Mouse (Mus musculus): Measurements from ENCODE around the gene Mmp14.

Mmp14 gene

DNA sequence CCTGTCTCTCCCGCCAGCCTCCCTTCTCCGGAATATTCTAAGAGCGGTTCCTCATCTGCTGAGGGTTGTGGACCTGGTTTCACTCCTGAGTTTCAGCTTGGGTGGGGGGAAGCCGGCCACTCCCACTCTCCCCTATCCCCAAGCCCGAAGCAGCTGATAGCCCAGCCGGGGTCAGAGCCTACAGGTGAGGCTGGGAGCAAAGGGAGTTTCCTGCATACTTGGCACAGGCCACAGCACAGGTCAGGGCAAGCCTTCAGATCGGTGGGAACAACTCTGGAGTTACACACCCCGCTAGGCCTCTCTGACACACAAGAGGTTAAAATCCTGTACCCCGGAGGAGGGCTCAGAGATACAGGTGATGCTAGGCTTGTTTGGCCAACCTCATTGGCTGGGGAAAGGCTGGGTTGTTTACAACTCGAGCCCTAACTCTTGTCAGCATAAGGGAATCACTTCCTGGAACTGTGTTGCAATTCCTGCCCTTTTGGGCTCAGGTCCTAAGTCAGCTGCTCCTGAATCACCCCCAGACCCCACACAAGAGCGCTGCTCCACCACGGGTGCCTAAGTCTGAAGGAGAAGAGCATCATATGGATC, 2.6 kb downstream of the Mmp14 start:
- no peak for DNase-seq (ENCODE audit: low read depth, low spot score)

DNA sequence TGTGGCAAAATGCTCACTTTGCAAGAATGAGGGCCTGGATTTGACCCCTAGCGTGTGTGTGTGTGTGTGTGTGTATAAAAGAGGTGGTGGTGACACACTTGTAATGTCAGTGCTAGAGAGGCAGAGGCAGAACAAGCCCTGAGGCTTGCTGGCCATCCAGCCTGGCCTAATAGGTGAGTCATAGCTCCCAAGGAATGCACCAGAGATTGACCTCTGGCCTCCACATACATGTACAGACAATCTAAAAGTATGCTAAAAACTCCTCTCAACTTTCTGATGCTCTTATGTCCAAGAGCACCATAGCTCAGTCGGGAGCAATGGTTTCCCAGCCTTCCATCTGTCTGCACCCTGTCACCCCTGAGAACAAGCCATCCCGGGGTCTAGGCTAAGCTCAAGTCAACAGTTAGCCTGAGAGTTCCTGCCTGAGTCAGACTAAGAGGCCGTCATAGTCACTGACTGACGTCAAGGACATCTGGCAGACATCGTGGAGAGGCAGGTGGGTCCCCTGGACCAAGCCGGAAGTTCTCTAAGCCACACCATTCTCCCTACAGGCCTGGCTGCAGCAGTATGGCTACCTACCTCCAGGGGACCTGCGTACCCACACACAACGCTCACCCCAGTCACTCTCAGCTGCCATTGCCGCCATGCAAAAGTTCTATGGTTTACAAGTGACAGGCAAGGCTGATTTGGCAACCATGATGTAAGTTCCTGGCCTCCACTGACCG, 3.9 kb downstream of the Mmp14 start:
- no peak for DNase-seq (ENCODE audit: low read depth, low spot score)

- DNase-seq (ENCODE audit: low read depth, low spot score) = no peak
These were observed 7.7 kb downstream of the Mmp14 start for GRCm38 (mm10) chr14:54439155-54439554.

- DNase-seq (ENCODE audit: low read depth, low spot score) = no peak
These were observed 8.2 kb downstream of the Mmp14 start for GRCm38 (mm10) chr14:54439610-54440009.

DNA sequence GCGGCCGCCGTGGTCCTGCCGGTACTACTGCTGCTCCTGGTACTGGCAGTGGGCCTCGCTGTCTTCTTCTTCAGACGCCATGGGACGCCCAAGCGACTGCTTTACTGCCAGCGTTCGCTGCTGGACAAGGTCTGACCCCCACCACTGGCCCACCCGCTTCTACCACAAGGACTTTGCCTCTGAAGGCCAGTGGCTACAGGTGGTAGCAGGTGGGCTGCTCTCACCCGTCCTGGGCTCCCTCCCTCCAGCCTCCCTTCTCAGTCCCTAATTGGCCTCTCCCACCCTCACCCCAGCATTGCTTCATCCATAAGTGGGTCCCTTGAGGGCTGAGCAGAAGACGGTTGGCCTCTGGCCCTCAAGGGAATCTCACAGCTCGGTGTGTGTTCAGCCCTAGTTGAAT, 9.1 kb downstream of the Mmp14 start:
- no peak for DNase-seq (ENCODE audit: low read depth, low spot score)

DNA sequence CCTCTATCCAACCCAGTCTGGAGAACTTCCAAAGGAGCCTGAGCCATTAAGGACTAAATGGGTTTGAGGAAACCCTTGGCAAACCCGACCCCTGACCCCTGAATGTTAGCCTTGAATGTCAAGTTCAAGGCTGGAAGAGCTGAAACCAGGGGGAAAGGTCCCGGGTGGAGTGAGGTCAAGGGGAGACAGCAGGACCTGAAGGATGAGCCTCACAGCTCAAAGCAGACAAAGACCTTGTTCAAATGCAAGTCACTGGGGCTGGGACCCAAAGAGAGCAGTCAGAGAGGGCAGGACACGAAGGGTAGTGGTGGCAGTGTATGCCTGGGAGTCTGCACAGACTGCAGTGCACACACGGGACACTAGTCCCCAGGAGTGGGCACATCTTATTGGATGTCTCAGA, 10.0 kb downstream of the Mmp14 start:
- no peak for DNase-seq (ENCODE audit: low read depth, low spot score)

GRCm38 (mm10) chr14:54442548-54442947, 11.1 kb downstream of the Mmp14 start:
- no peak for DNase-seq (ENCODE audit: low read depth, low spot score)

- no peak for DNase-seq (ENCODE audit: low read depth, low spot score)
These were observed 11.8 kb downstream of the Mmp14 start for GRCm38 (mm10) chr14:54443196-54443595.

- DNase-seq (ENCODE audit: low read depth, low spot score) = peak; percentile 45
These were observed 12.6 kb downstream of the Mmp14 start for GRCm38 (mm10) chr14:54443712-54444618.

DNA sequence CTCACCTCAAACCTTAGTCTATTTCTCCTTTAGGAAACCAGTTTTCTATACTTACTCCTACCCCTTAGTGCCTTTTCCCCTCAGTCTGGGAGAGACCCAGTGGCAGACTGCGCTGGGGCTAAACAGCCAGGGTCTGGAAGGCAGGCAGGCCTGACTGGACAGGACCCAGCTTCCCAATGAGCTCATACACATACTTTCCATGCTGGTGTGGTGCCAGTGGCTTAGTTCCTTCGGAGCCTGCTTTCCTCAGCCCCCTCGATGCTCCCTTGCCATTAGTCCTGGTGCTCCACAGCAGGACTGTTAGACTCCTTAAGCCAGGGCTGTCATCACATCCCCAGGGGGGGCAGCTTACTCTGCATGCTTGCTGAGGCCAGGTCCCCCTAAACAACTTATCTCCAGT, 14.1 kb downstream of the Mmp14 start:
- no peak for DNase-seq (ENCODE audit: low read depth, low spot score)

GRCm38 (mm10) chr14:54453566-54453965, 22.2 kb downstream of the Mmp14 start:
- DNase-seq (ENCODE audit: low read depth, low spot score) = no peak

GRCm38 (mm10) chr14:54454669-54455528, 23.5 kb downstream of the Mmp14 start:
- DNase-seq (ENCODE audit: low read depth, low spot score) = no peak

GRCm38 (mm10) chr14:54457907-54458569, 26.6 kb downstream of the Mmp14 start:
- no peak for DNase-seq (ENCODE audit: low read depth, low spot score)

- DNase-seq (ENCODE audit: low read depth, low spot score) = no peak
These were observed 30.7 kb downstream of the Mmp14 start for GRCm38 (mm10) chr14:54462146-54462545.

DNA sequence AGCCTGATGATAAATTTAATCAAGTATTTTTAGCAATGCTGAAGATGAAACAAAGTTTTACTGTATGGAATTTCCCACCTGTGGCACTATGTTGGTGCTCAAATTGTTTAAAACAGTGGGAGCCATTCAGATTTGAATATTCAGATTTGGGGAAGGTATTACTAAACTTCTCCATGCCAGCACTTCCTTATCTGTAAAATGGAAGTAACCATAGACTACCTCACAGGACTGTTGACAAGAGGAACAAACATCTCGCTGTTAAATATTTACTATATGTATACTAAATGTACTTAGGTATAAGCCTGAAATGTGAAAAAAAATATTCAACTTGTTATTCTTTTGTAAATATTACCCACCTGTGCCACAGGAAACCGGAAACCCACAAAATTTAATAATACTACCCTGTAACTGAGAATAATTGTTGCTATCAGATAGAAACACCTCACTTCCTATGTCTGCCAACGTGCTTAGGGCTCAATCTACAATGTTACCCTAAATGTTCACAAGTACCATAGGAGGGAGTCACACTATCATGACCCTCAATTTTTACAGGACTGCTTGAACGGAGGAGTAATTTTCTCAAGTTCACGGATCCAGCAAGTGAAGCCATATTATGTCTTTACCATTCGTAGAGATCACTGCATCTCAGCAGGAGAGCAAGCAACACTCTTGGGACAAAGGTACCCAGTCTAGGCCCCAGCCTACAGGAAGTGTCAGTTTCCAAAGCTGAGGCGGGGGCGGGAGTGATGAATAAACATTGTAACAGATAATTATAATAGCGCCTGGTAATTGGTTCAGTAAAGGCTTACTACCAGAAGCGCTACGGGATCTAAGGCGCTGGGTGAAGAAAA, 31.9 kb downstream of the Mmp14 start:
- DNase-seq (ENCODE audit: low read depth, low spot score) = no peak

GRCm38 (mm10) chr14:54463959-54464292, 32.5 kb downstream of the Mmp14 start, which contains the start of gene Lrp10:
Lrp10 (plus strand) TSS chr14:54464137.
- DNase-seq (ENCODE audit: low read depth, low spot score) = peak; percentile 92

DNA sequence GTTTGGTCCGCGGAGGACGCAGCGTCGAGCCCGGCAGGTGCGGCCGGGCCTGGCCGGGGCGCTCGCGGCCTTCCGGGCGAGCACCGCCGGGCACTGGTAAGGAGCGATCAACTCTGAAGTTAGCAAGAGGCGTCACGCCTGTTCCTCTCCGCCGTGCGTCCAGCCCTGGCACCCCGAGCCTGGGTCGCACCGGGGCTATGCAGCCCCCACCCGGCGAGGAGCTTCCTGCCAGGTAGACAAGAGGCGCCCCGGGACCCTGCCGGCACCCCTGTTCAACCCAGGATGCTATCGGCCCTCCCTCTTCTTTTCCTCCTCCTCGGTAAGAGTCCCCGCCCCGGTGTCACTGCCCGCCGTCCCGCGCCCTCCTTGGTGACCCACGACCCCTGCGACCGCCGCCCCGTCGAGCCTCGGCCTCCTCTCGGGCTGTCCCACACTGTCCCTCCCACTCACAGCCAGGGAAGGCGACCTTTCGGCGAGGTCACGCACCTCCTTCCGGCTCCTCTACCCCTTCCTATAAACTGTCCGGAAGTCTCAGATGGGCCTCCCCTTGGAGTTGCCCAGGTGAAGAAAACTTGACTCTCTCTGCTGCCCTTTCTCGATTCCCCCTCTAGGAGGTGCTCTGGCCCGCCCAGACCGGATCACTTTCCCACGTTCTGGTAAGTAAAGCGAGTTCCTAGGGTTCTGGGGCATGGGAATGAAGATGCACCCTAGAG, 33.0 kb downstream of the Mmp14 start:
- DNase-seq (ENCODE audit: low read depth, low spot score) = peak; percentile 79

DNA sequence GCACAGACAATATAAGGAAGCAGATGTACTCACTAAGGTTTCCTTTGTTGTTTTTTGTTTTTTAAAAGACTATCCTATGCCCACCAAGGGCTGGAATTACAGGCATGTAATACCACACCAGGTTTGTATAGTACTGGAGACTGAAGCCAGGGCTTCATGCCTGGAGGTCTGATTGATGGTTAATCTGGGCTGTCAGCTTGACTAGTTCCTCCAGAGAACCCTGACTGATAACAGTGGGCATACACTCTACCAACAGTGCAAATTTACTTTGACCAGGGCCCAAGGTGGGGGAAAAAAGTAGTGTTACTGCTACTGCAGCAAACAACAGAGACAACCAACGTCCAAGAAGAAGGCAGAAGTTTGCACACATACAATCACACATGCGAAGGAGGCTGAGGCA, 40.1 kb downstream of the Mmp14 start:
- DNase-seq (ENCODE audit: low read depth, low spot score) = no peak

DNA sequence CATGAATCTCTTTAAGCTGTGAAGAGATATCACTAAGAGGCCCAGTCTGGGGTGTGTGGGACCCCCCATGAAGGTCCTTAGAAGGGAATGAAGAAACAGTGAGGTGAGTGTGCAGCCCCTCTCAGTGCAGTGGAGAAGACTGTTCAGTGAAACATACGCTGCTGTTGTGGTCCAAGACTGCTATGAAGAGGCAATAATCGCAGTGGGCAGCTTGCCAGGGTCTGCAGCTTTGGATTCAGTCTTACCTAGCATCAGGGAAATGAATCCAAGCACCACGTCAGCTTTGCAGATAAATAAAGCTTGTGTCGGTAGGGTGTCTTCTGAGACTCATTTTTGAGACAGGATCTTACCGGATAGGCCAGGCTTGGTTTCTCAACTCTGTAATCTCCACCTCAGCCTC, 41.3 kb downstream of the Mmp14 start:
- no peak for DNase-seq (ENCODE audit: low read depth, low spot score)

All from brain, adult 2 months (tissue).